Mouse (Mus musculus): ENCODE data around the gene Olfr625-ps1. TPM values are rescaled to one million over a fixed set of nuclear protein-coding genes. Genes with fewer than 3 reads are reported as not detected.

Olfr625-ps1 gene
- not detected for total RNA-seq (2021)
- polyA plus RNA-seq (2012; rRNA removed) = not detected in 2 replicates
- long read RNA-seq = 0 reads

DNA sequence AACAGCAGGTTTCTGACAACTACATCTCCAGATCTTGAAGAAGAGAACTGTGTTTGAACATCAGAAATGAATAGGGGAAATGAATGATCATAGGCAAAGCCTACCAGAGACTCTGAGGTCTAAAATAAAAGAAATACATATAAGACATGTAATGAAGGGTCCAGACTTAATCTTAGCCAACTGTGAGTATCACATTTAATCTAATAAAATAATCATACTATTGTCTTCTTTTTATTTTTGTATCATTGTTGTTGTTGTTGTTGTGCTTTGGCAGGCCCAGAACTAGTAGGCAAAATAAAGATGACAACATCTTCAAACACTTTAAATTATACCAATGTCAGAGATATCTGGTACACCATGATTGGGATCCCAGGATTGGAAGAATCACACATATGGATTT is at the start of gene Olfr625-ps1:
Olfr625-ps1 (plus strand) TSS at position 301 of the 400 bp plus-strand sequence.
- intact Hi-C loops (cut with DNase I) = no loop called here
- no peak for DNase-seq
- TF ChIP-seq CTCF (IDR thresholded peaks at IDR 0.05) (no peak), EP300 (IDR thresholded peaks at IDR 0.05; ENCODE audit: insufficient read depth, low read depth, low read length) (no peak), POLR2A (IDR thresholded peaks at IDR 0.05; ENCODE audit: insufficient read depth, low read depth, low read length) (no peak)
- Histone ChIP-seq H3K27me3 (ENCODE audit: control insufficient read depth, insufficient read depth, low read length) (no peaks in the 10 kb centered on the region), H3K27ac (no peak within 1 kb of the TSS), H3K4me3 (no peak within 1 kb of the TSS), H3K36me3 (ENCODE audit: control insufficient read depth, insufficient read depth, low read length) (no peaks in the 10 kb centered on the region), H3K9ac (ENCODE audit: low read depth, low read length) (no peak within 1 kb of the TSS), H3K79me2 (replicated peaks; ENCODE audit: control insufficient read depth, insufficient read depth, low read length) (no peaks in the 10 kb centered on the region), H3K4me1 (ENCODE audit: control insufficient read depth, insufficient read depth, low read length) (no peaks in the 10 kb centered on the region)

DNA sequence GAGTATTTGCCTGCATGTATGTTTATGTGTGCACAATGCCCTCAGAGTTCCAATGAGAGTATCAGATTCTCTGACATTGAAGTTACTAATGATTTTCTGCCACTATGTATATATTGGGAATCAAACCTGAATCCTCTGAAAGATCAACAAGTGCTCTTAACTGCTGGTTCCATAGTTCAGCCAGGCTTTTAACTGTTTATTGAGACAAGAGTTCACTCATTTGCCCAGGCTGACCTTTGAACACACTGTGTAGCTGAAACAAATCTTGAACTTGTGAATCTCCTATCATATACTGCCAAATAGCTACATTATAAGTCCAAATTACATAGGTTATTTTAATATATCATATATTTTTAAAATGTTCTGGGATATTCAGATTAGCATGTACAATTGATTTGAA is 45.7 kb upstream of the Olfr625-ps1 start:
- TF ChIP-seq CTCF (IDR thresholded peaks at IDR 0.05) = no peak
- TF ChIP-seq EP300 (IDR thresholded peaks at IDR 0.05; ENCODE audit: insufficient read depth, low read depth, low read length) = no peak
- no peak for TF ChIP-seq POLR2A (IDR thresholded peaks at IDR 0.05; ENCODE audit: insufficient read depth, low read depth, low read length)
- Histone ChIP-seq H3K27me3 (ENCODE audit: control insufficient read depth, insufficient read depth, low read length) (no peaks in the 10 kb centered on the region), H3K9ac (ENCODE audit: low read depth, low read length) (no peak overlapping the region), H3K36me3 (ENCODE audit: control insufficient read depth, insufficient read depth, low read length) (no peaks in the 10 kb centered on the region), H3K79me2 (replicated peaks; ENCODE audit: control insufficient read depth, insufficient read depth, low read length) (no peaks in the 10 kb centered on the region), H3K4me3 (no peak overlapping the region), H3K4me1 (ENCODE audit: control insufficient read depth, insufficient read depth, low read length) (no peaks in the 10 kb centered on the region), H3K27ac (no peak overlapping the region)
- no peak for DNase-seq
- intact Hi-C loops (cut with DNase I) = no loop called here

GRCm38 (mm10) chr7:103642602-103643001 is 39.9 kb upstream of the Olfr625-ps1 start, which contains the start of gene Olfr622:
Olfr622 (minus strand) TSS chr7:103642702.
- no peak within 1 kb of the TSS for H3K27ac ChIP-seq
- 67% methylated on average over 1 of the region's 1 CpGs for WGBS
- H3K9ac ChIP-seq (ENCODE audit: low read depth, low read length) = no peak within 1 kb of the TSS
- H3K4me1 ChIP-seq (ENCODE audit: control insufficient read depth, insufficient read depth, low read length) = no peaks in the 10 kb centered on the region
- no peaks in the 10 kb centered on the region for H3K27me3 ChIP-seq (ENCODE audit: control insufficient read depth, insufficient read depth, low read length)
- TF ChIP-seq EP300 (IDR thresholded peaks at IDR 0.05; ENCODE audit: insufficient read depth, low read depth, low read length) (no peak), POLR2A (IDR thresholded peaks at IDR 0.05; ENCODE audit: insufficient read depth, low read depth, low read length) (no peak)
- H3K4me3 ChIP-seq = no peak within 1 kb of the TSS
- no peak for DNase-seq
- no peaks in the 10 kb centered on the region for H3K79me2 ChIP-seq (replicated peaks; ENCODE audit: control insufficient read depth, insufficient read depth, low read length)
- intact Hi-C loops (cut with DNase I) = no loop called here
- no peaks in the 10 kb centered on the region for H3K36me3 ChIP-seq (ENCODE audit: control insufficient read depth, insufficient read depth, low read length)

DNA sequence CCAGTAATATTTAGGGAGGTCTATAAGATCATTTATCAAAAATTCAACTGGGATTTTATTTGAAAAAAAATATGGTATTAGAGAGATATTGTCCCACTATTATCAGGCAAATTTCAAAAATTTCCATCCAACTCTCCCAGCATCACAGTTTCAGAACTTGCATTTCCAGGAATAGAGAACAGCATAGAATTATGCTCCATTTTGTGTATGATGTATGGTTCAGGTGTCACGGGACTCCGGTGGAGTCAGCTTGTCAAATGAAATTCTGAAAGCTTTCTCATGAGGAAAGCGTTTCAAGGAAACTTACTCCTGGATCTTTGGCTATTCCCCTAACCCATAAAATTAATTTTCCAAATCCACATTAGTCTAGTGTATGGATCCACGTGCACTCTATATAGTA is 38.5 kb upstream of the Olfr625-ps1 start:
- Histone ChIP-seq H3K4me3 (no peak overlapping the region), H3K27me3 (ENCODE audit: control insufficient read depth, insufficient read depth, low read length) (no peaks in the 10 kb centered on the region), H3K9ac (ENCODE audit: low read depth, low read length) (no peak overlapping the region), H3K36me3 (ENCODE audit: control insufficient read depth, insufficient read depth, low read length) (no peaks in the 10 kb centered on the region), H3K4me1 (ENCODE audit: control insufficient read depth, insufficient read depth, low read length) (no peaks in the 10 kb centered on the region), H3K79me2 (replicated peaks; ENCODE audit: control insufficient read depth, insufficient read depth, low read length) (no peaks in the 10 kb centered on the region), H3K27ac (no peak overlapping the region)
- WGBS = 82% methylated on average over 4 of the region's 4 CpGs
- intact Hi-C loops (cut with DNase I) = no loop called here
- TF ChIP-seq POLR2A (IDR thresholded peaks at IDR 0.05; ENCODE audit: insufficient read depth, low read depth, low read length) (no peak), EP300 (IDR thresholded peaks at IDR 0.05; ENCODE audit: insufficient read depth, low read depth, low read length) (no peak), CTCF (IDR thresholded peaks at IDR 0.05) (no peak)
- DNase-seq = no peak

DNA sequence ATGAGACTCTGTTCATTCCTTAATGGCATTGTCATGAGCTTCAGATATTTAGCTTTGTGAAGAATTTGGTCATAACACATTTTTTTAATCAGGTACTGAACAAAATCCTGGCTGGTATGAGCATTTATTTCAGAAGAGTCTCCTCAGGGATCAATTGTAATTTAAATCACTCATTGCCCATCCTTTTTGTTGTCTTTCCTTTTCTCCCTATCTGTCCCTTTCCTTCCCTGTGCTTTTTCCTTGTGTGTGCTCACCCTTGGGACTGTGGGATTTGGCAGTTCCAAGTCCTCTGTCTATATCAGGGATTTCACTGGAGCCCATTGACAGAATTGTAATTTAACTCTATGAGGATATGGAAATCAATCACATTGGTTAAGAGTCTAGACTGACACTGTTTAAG is 18.9 kb upstream of the Olfr625-ps1 start, which contains the start of gene Olfr623:
Olfr623 (minus strand) TSS at position 101 of the 400 bp plus-strand sequence.
- no peak for DNase-seq
- H3K27me3 ChIP-seq (ENCODE audit: control insufficient read depth, insufficient read depth, low read length) = no peaks in the 10 kb centered on the region
- no peaks in the 10 kb centered on the region for H3K4me1 ChIP-seq (ENCODE audit: control insufficient read depth, insufficient read depth, low read length)
- H3K27ac ChIP-seq = no peak within 1 kb of the TSS
- H3K36me3 ChIP-seq (ENCODE audit: control insufficient read depth, insufficient read depth, low read length) = no peaks in the 10 kb centered on the region
- H3K79me2 ChIP-seq (replicated peaks; ENCODE audit: control insufficient read depth, insufficient read depth, low read length) = no peaks in the 10 kb centered on the region
- TF ChIP-seq CTCF (IDR thresholded peaks at IDR 0.05) (no peak), EP300 (IDR thresholded peaks at IDR 0.05; ENCODE audit: insufficient read depth, low read depth, low read length) (no peak), POLR2A (IDR thresholded peaks at IDR 0.05; ENCODE audit: insufficient read depth, low read depth, low read length) (no peak)
- H3K9ac ChIP-seq (ENCODE audit: low read depth, low read length) = no peak within 1 kb of the TSS
- no peak within 1 kb of the TSS for H3K4me3 ChIP-seq
- intact Hi-C loops (cut with DNase I) = no loop called here

DNA sequence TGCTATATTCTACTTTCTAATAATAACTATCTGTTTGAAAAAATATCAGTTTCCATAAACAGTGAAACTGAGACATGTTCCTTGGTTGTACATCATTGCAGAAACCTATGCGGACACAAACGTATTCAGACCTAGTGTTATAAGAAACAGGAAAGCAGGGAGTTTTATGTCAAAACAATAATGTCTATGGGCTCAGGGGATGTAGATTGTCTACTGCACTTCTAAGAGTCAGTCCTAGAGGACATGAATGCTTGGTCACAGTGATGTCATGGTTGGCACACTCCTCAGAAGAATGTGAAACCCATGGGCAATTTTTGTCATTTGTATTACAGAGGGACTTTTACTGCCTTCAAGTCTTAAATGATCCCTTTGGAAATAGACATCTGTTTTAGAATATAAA is 11.4 kb upstream of the Olfr625-ps1 start, which contains the start of gene Olfr624:
Olfr624 (minus strand) TSS at position 101 of the 400 bp plus-strand sequence.
- Histone ChIP-seq H3K9ac (ENCODE audit: low read depth, low read length) (no peak within 1 kb of the TSS), H3K27me3 (ENCODE audit: control insufficient read depth, insufficient read depth, low read length) (no peaks in the 10 kb centered on the region), H3K4me3 (no peak within 1 kb of the TSS), H3K36me3 (ENCODE audit: control insufficient read depth, insufficient read depth, low read length) (no peaks in the 10 kb centered on the region), H3K27ac (no peak within 1 kb of the TSS), H3K79me2 (replicated peaks; ENCODE audit: control insufficient read depth, insufficient read depth, low read length) (no peaks in the 10 kb centered on the region), H3K4me1 (ENCODE audit: control insufficient read depth, insufficient read depth, low read length) (no peaks in the 10 kb centered on the region)
- intact Hi-C loops (cut with DNase I) = no loop called here
- TF ChIP-seq CTCF (IDR thresholded peaks at IDR 0.05) = no peak
- no peak for TF ChIP-seq POLR2A (IDR thresholded peaks at IDR 0.05; ENCODE audit: insufficient read depth, low read depth, low read length)
- no peak for TF ChIP-seq EP300 (IDR thresholded peaks at IDR 0.05; ENCODE audit: insufficient read depth, low read depth, low read length)
- DNase-seq = no peak
- 74% methylated on average over 2 of the region's 2 CpGs for WGBS
